Mouse (Mus musculus) CH12.LX (cell line): ENCODE results near the gene Wee2.

Source experiments
- CHD2 ChIP-seq: IDR thresholded peaks from 2 replicates; pipeline ENCODE4 v1.6.1; 2011; ENCODE audit warnings: low read length, improper control_type of control experiment
- CTCF ChIP-seq, 2 experiments: IDR thresholded peaks in 1 of 2; conservative IDR thresholded peaks in 1 of 2; 2 replicates each; pipeline ENCODE4 v1.5.1; 2011 to 2012; ENCODE audit warnings: low read depth in 2 of 2, low read length in 2 of 2, improper control_type of control experiment in 1 of 2, inconsistent platforms in 1 of 2, mild to moderate bottlenecking in 1 of 2, moderate library complexity in 1 of 2
- EP300 ChIP-seq: IDR thresholded peaks from 2 replicates; pipeline ENCODE4 v1.6.1; 2011; ENCODE audit warnings: low read length, improper control_type of control experiment
- MAZ ChIP-seq: IDR thresholded peaks from 2 replicates; pipeline ENCODE4 v1.6.1; 2012; ENCODE audit warnings: low read depth, mild to moderate bottlenecking, inconsistent platforms, low read length, improper control_type of control experiment, moderate library complexity
- POLR2A ChIP-seq: IDR thresholded peaks from 2 replicates; pipeline ENCODE4 v1.6.1; 2011; ENCODE audit warnings: low read depth, mild to moderate bottlenecking, improper control_type of control experiment, low read length
- UBTF ChIP-seq: IDR thresholded peaks from 2 replicates; pipeline ENCODE4 v1.6.1; 2012; ENCODE audit warnings: low read depth, mild to moderate bottlenecking, inconsistent platforms, low read length, improper control_type of control experiment, moderate library complexity
- USF2 ChIP-seq: conservative IDR thresholded peaks from 2 replicates; pipeline ENCODE4 v1.6.1; 2011; ENCODE audit warnings: low read depth, low read length, improper control_type of control experiment
- ZMIZ1 ChIP-seq: IDR thresholded peaks from 2 replicates; pipeline ENCODE4 v1.6.1; 2012; ENCODE audit warnings: low read depth, mild to moderate bottlenecking, inconsistent platforms, low read length, improper control_type of control experiment

GRCm38 (mm10) chr6:40431812-40432211 lies 7.1 kb upstream of the Wee2 start:
- TF ChIP-seq USF2 (no peak), POLR2A (no peak), MAZ (no peak), UBTF (no peak), CHD2 (no peak), ZMIZ1 (no peak), EP300 (peak; percentile 62; the same call in 1 of the 2 replicates), CTCF (conservative IDR thresholded peaks at IDR 0.05 in 1 of 2, IDR thresholded peaks at IDR 0.05 in 1 of 2; ENCODE audit: low read depth in 2 of 2, low read length in 2 of 2) (no peak)
